Mouse (Mus musculus) layer of hippocampus, postnatal 36 days (tissue): ENCODE measurements around the gene Csdc2. TPM values are rescaled to one million over a fixed set of nuclear protein-coding genes. Genes with fewer than 3 reads are reported as not detected.
"Not testable (repeated sequence)": the region's sequence is repeated elsewhere in the genome, so short reads cannot be mapped to it uniquely, and the experiment has no call there.

Experiments
- DNase-seq, 2 experiments: peaks; one replicate each; pipeline ENCODE4 v3.0.0; 2022
- total RNA-seq, 2 experiments: library from RNA; stranded (reverse); gene quantifications; 2 replicates each; pipeline ENCODE4 v1.2.3; 2021

The Csdc2 gene
- total RNA-seq = 10 to 100 TPM; 74.5 to 77.1 TPM

- DNase-seq = peak; percentile 48 to 58
These were observed at the start of gene Csdc2 for GRCm38 (mm10) chr15:81936679-81937078. Gene Csdc2 (plus strand): TSS chr15:81936759.

GRCm38 (mm10) chr15:81886795-81887550 lies 49.6 kb upstream of the Csdc2 start:
- DNase-seq = no peak

GRCm38 (mm10) chr15:81889175-81889574 lies 47.4 kb upstream of the Csdc2 start:
- DNase-seq = no peak

- DNase-seq = no peak
These were observed 45.3 kb upstream of the Csdc2 start for GRCm38 (mm10) chr15:81891140-81891802.

- no peak for DNase-seq
These were observed 44.6 kb upstream of the Csdc2 start for GRCm38 (mm10) chr15:81891822-81892580.

- DNase-seq = no peak
These were observed 42.6 kb upstream of the Csdc2 start for GRCm38 (mm10) chr15:81894002-81894401.

GRCm38 (mm10) chr15:81896407-81896806 lies 40.2 kb upstream of the Csdc2 start:
- peak in 1 of 2 experiments; percentile 57 for DNase-seq

GRCm38 (mm10) chr15:81897607-81898285 lies 38.8 kb upstream of the Csdc2 start:
- DNase-seq = no peak

GRCm38 (mm10) chr15:81898751-81899150 lies 37.8 kb upstream of the Csdc2 start:
- no peak for DNase-seq

GRCm38 (mm10) chr15:81904939-81905338 lies 31.6 kb upstream of the Csdc2 start:
- peak; percentile 57 to 72 for DNase-seq

GRCm38 (mm10) chr15:81907953-81908352 lies 28.6 kb upstream of the Csdc2 start:
- DNase-seq = no peak

- DNase-seq = not testable (repeated sequence)
These were observed 27.8 kb upstream of the Csdc2 start for GRCm38 (mm10) chr15:81908767-81909166.

- DNase-seq = no peak
These were observed 24.1 kb upstream of the Csdc2 start for GRCm38 (mm10) chr15:81912498-81912897.

- no peak for DNase-seq
These were observed 21.9 kb upstream of the Csdc2 start for GRCm38 (mm10) chr15:81914668-81915067.

GRCm38 (mm10) chr15:81915663-81916062 lies 20.9 kb upstream of the Csdc2 start:
- DNase-seq = no peak

GRCm38 (mm10) chr15:81917201-81917600 lies 19.4 kb upstream of the Csdc2 start:
- no peak for DNase-seq

- peak; percentile 61 to 68 for DNase-seq
These were observed 18.7 kb upstream of the Csdc2 start for GRCm38 (mm10) chr15:81917621-81918463.

- DNase-seq = no peak
These were observed 17.5 kb upstream of the Csdc2 start for GRCm38 (mm10) chr15:81919062-81919461.

- DNase-seq = peak in 1 of 2 experiments; percentile 60
These were observed 15.9 kb upstream of the Csdc2 start for GRCm38 (mm10) chr15:81920546-81921217.

- no peak for DNase-seq
These were observed 15.3 kb upstream of the Csdc2 start for GRCm38 (mm10) chr15:81921255-81921654.

- DNase-seq = no peak
These were observed 11.6 kb upstream of the Csdc2 start for GRCm38 (mm10) chr15:81924933-81925332.
